Mouse (Mus musculus): ENCODE data around the gene Dennd4a.

DNA sequence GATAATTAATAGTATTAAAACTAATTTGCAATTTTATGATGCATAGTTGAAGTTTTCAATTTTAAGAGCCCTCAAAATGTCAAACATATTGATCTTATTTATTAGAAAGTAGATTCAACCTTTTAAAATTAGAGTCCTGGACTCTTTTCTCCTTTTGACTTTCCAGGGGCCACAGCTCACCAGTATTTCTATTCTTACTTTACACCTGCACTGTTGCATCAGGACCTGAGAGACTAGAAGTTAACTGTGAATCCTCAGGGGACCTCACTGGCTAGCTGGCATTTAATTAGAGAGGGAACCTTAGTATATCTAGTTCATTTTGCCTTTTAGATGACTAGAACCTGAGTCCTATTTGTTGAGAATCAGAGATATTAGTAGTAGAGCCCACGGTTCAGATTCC lies 38.4 kb downstream of the Dennd4a start:
- TF ChIP-seq GATA1 (IDR thresholded peaks at IDR 0.05; ENCODE audit: low read length) (no peak), TAL1 (IDR thresholded peaks at IDR 0.05; ENCODE audit: low read length) (no peak)
